Mouse (Mus musculus): ENCODE measurements around the gene H60b. TPM values are rescaled to one million over a fixed set of nuclear protein-coding genes. Genes with fewer than 3 reads are reported as not detected.
A peak's percentile ranks its signal among the peaks of the same experiment; 100 is the strongest.
"Not testable (repeated sequence)": the region's sequence is repeated elsewhere in the genome, so short reads cannot be mapped to it uniquely, and the experiment has no call there.

H60b gene
- total and polyA plus RNA-seq, 2 experiments from 2014 or later = 0.44 TPM; not detected in 1

GRCm38 (mm10) chr10:22273684-22274305 is 115.4 kb downstream of the H60b start:
- peaks cover 3% of the 10 kb centered on the region; the same call in 1 of the 2 replicates for H3K4me1 ChIP-seq (ENCODE audit: insufficient read depth, low read length)
- under 1% methylated on average over 41 of the region's 41 CpGs for WGBS
- DNase-seq (ENCODE audit: low spot score) (no peak), ATAC-seq (no peak)
- no peak overlapping the region for H3K27ac ChIP-seq
- H3K27me3 ChIP-seq (ENCODE audit: insufficient read depth, low read length) = no peaks in the 10 kb centered on the region
- H3K4me3 ChIP-seq (ENCODE audit: low read length) = peak overlapping the region; percentile 45
- no peaks in the 10 kb centered on the region for H3K9me3 ChIP-seq (ENCODE audit: low read length)
- H3K36me3 ChIP-seq (ENCODE audit: insufficient read depth, low read length) = no peaks in the 10 kb centered on the region
- TF ChIP-seq CTCF (IDR thresholded peaks at IDR 0.05; ENCODE audit: low read depth) = no peak
- no peak overlapping the region for H3K9ac ChIP-seq (replicated peaks; ENCODE audit: low read length)
- H3K4me2 ChIP-seq (ENCODE audit: low read depth, low read length) = peak overlapping the region; percentile 80

GRCm38 (mm10) chr10:22274445-22275057 is 116.2 kb downstream of the H60b start:
- 14% methylated on average over 19 of the region's 19 CpGs for WGBS
- Histone ChIP-seq H3K9ac (replicated peaks; ENCODE audit: low read length) (no peak overlapping the region), H3K9me3 (ENCODE audit: low read length) (no peaks in the 10 kb centered on the region), H3K27me3 (ENCODE audit: insufficient read depth, low read length) (no peaks in the 10 kb centered on the region), H3K4me1 (ENCODE audit: insufficient read depth, low read length) (peaks cover 3% of the 10 kb centered on the region; the same call in 1 of the 2 replicates), H3K4me2 (ENCODE audit: low read depth, low read length) (peak overlapping the region; percentile 80), H3K27ac (no peak overlapping the region), H3K36me3 (ENCODE audit: insufficient read depth, low read length) (no peaks in the 10 kb centered on the region), H3K4me3 (ENCODE audit: low read length) (peak overlapping the region; percentile 45)
- DNase-seq (ENCODE audit: low spot score) (no peak), ATAC-seq (0 out of 2 replicates have a peak, but pooled peaks have one; percentile 33)
- TF ChIP-seq CTCF (IDR thresholded peaks at IDR 0.05; ENCODE audit: low read depth) = peak; percentile 10; the same call in 1 of the 2 replicates

- not testable (repeated sequence) for DNase-seq (ENCODE audit: low spot score); H3K9ac ChIP-seq (replicated peaks; ENCODE audit: low read length); ATAC-seq; H3K4me2 ChIP-seq (ENCODE audit: low read depth, low read length); H3K4me1 ChIP-seq (ENCODE audit: insufficient read depth, low read length); H3K27ac ChIP-seq; H3K27me3 ChIP-seq (ENCODE audit: insufficient read depth, low read length); H3K4me3 ChIP-seq (ENCODE audit: low read length); H3K36me3 ChIP-seq (ENCODE audit: insufficient read depth, low read length); H3K9me3 ChIP-seq (ENCODE audit: low read length)
- WGBS = 92% methylated on average over 2 of the region's 2 CpGs
These were observed 120.1 kb downstream of the H60b start for GRCm38 (mm10) chr10:22278468-22278867.

GRCm38 (mm10) chr10:22282816-22283215 is 124.4 kb downstream of the H60b start:
- H3K4me1 ChIP-seq (ENCODE audit: insufficient read depth, low read length) = no peaks in the 10 kb centered on the region
- no peaks in the 10 kb centered on the region for H3K36me3 ChIP-seq (ENCODE audit: insufficient read depth, low read length)
- H3K27ac ChIP-seq = no peak overlapping the region
- no peak overlapping the region for H3K4me3 ChIP-seq (ENCODE audit: low read length)
- WGBS = 56% methylated on average over 6 of the region's 6 CpGs
- DNase-seq (ENCODE audit: low spot score) (no peak), ATAC-seq (no peak)
- no peak overlapping the region for H3K9ac ChIP-seq (replicated peaks; ENCODE audit: low read length)
- no peaks in the 10 kb centered on the region for H3K27me3 ChIP-seq (ENCODE audit: insufficient read depth, low read length)
- TF ChIP-seq CTCF (IDR thresholded peaks at IDR 0.05; ENCODE audit: low read depth) = no peak
- H3K9me3 ChIP-seq (ENCODE audit: low read length) = no peaks in the 10 kb centered on the region
- H3K4me2 ChIP-seq (ENCODE audit: low read depth, low read length) = no peak overlapping the region

GRCm38 (mm10) chr10:22295676-22296075 is 137.3 kb downstream of the H60b start:
- Histone ChIP-seq H3K4me2 (ENCODE audit: low read depth, low read length) (no peak overlapping the region), H3K27ac (no peak overlapping the region), H3K4me1 (ENCODE audit: insufficient read depth, low read length) (no peaks in the 10 kb centered on the region), H3K9me3 (ENCODE audit: low read length) (no peaks in the 10 kb centered on the region), H3K27me3 (ENCODE audit: insufficient read depth, low read length) (no peaks in the 10 kb centered on the region), H3K9ac (replicated peaks; ENCODE audit: low read length) (no peak overlapping the region), H3K36me3 (ENCODE audit: insufficient read depth, low read length) (no peaks in the 10 kb centered on the region), H3K4me3 (ENCODE audit: low read length) (no peak overlapping the region)
- WGBS = 29% methylated on average over 1 of the region's 1 CpGs
- TF ChIP-seq CTCF (IDR thresholded peaks at IDR 0.05; ENCODE audit: low read depth) = no peak
- no peak for ATAC-seq
- no peak for DNase-seq (ENCODE audit: low spot score)

- WGBS = 76% methylated on average over 5 of the region's 5 CpGs
- DNase-seq (ENCODE audit: low spot score) = no peak
- Histone ChIP-seq H3K9ac (replicated peaks; ENCODE audit: low read length) (no peak overlapping the region), H3K27ac (no peak overlapping the region), H3K4me3 (ENCODE audit: low read length) (no peak overlapping the region), H3K9me3 (ENCODE audit: low read length) (no peaks in the 10 kb centered on the region), H3K4me2 (ENCODE audit: low read depth, low read length) (no peak overlapping the region), H3K27me3 (ENCODE audit: insufficient read depth, low read length) (no peaks in the 10 kb centered on the region), H3K36me3 (ENCODE audit: insufficient read depth, low read length) (no peaks in the 10 kb centered on the region), H3K4me1 (ENCODE audit: insufficient read depth, low read length) (no peaks in the 10 kb centered on the region)
- no peak for TF ChIP-seq CTCF (IDR thresholded peaks at IDR 0.05; ENCODE audit: low read depth)
- ATAC-seq = no peak
These were observed 138.8 kb downstream of the H60b start for GRCm38 (mm10) chr10:22297033-22297762.
